Mouse (Mus musculus): Measurements from ENCODE around the gene Tmem87a. TPM values are rescaled to one million over a fixed set of nuclear protein-coding genes. Genes with fewer than 3 reads are reported as not detected.

Gene Tmem87a
- polyA plus RNA-seq, 1 experiment = 11.0 TPM

GRCm38 (mm10) chr2:120392406-120392805, 11.5 kb downstream of the Tmem87a start:
- no peaks in the 10 kb centered on the region for H3K4me1 ChIP-seq (ENCODE audit: control insufficient read depth, insufficient read depth, insufficient read length, low read length)
- H3K4me3 ChIP-seq (ENCODE audit: insufficient read depth, low read depth, low read length) = no peak overlapping the region
- no peak overlapping the region for H3K27ac ChIP-seq (replicated peaks; ENCODE audit: low read depth, low read length)

DNA sequence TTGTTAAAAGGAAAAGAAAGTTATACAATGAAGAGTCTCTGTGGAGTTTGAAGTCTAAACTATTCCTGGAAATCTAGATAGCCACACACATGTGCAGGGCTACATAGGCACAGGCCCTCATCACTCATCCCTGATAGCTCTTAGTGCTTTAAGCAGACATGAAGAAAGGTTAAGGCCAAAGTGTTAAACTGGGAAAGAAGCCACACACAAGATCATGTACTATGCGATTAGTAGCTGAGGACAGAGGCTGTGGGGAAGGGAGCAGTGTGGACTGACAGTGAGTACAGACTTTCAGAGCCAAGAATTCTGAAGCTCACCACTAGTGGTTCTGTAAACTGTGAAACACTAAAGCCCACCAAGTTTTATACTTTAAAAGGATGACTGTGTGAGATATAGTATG, 13.0 kb downstream of the Tmem87a start:
- Histone ChIP-seq H3K4me1 (ENCODE audit: control insufficient read depth, insufficient read depth, insufficient read length, low read length) (no peaks in the 10 kb centered on the region), H3K27ac (replicated peaks; ENCODE audit: low read depth, low read length) (no peak overlapping the region), H3K4me3 (ENCODE audit: insufficient read depth, low read depth, low read length) (no peak overlapping the region)

GRCm38 (mm10) chr2:120389376-120389775, 14.5 kb downstream of the Tmem87a start:
- Histone ChIP-seq H3K27ac (replicated peaks; ENCODE audit: low read depth, low read length) (no peak overlapping the region), H3K4me1 (ENCODE audit: control insufficient read depth, insufficient read depth, insufficient read length, low read length) (no peaks in the 10 kb centered on the region), H3K4me3 (ENCODE audit: insufficient read depth, low read depth, low read length) (no peak overlapping the region)

- no peaks in the 10 kb centered on the region for H3K4me1 ChIP-seq (ENCODE audit: control insufficient read depth, insufficient read depth, insufficient read length, low read length)
- H3K4me3 ChIP-seq (ENCODE audit: insufficient read depth, low read depth, low read length) = no peak overlapping the region
- H3K27ac ChIP-seq (replicated peaks; ENCODE audit: low read depth, low read length) = no peak overlapping the region
Measured at GRCm38 (mm10) chr2:120387291-120387690, 16.6 kb downstream of the Tmem87a start.

GRCm38 (mm10) chr2:120386264-120386663, 17.6 kb downstream of the Tmem87a start:
- Histone ChIP-seq H3K27ac (replicated peaks; ENCODE audit: low read depth, low read length) (no peak overlapping the region), H3K4me1 (ENCODE audit: control insufficient read depth, insufficient read depth, insufficient read length, low read length) (no peaks in the 10 kb centered on the region), H3K4me3 (ENCODE audit: insufficient read depth, low read depth, low read length) (no peak overlapping the region)

DNA sequence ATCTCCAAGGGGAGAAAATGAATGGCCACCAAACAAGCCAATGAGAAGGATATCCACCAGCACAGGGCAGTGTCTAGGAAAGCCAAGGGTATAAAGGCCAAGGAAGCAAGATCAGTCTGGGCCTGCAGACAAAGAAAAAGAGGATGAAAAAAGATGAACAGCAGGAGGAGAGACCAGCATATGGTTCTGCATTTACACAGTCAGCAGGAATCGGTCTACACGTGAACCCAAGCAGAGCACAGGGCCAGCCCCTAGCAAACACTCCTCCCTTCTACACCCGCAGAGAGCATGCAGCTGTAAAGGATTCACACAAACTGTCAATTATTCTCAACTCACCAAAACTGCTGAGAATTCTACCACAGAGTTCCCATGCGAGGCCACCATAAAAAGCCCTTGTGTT, 30.1 kb downstream of the Tmem87a start:
- no peaks in the 10 kb centered on the region for H3K4me1 ChIP-seq (ENCODE audit: control insufficient read depth, insufficient read depth, insufficient read length, low read length)
- no peak overlapping the region for H3K4me3 ChIP-seq (ENCODE audit: insufficient read depth, low read depth, low read length)
- H3K27ac ChIP-seq (replicated peaks; ENCODE audit: low read depth, low read length) = no peak overlapping the region

DNA sequence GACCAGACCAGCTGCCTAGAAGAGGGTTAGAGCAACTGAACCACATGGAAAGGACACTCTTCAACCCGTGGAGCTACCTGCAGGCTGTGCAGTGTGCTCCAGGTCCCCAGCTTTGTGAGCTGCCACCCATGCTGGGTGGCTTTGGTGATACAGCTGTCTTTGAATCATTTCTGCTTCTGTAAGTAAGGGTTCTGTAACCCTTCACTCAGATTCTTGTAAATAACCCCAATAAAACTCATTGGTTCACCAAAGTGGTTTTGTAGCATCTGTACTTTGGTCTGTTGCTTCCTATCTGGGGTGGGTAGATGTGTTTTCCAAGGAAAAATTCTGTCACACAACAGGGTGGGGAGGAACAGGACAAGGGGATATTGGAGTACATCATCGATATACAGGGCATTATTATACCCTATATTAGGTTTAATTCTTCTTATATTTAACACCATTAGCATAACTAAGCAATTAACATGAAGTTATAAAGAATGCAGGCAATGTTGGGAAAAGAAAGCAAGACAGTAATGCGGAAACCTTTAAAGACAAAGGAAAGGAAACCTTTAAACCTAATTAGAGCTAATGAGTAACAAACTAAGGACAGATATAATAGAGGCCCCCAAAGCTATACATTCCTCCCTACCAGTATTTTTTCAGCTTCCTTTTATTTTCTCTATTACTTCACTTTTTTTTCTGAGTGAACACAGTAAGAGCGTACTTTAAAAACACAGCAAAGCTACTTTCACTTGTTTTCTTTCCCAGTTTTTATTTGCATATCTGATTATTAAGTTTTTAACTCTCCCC, 36.3 kb downstream of the Tmem87a start:
- H3K27ac ChIP-seq (replicated peaks; ENCODE audit: low read depth, low read length) = no peak overlapping the region
- no peaks in the 10 kb centered on the region for H3K4me1 ChIP-seq (ENCODE audit: control insufficient read depth, insufficient read depth, insufficient read length, low read length)
- no peak overlapping the region for H3K4me3 ChIP-seq (ENCODE audit: insufficient read depth, low read depth, low read length)

GRCm38 (mm10) chr2:120366501-120366900, 37.4 kb downstream of the Tmem87a start:
- H3K4me3 ChIP-seq (ENCODE audit: insufficient read depth, low read depth, low read length) = no peak overlapping the region
- H3K27ac ChIP-seq (replicated peaks; ENCODE audit: low read depth, low read length) = no peak overlapping the region
- no peaks in the 10 kb centered on the region for H3K4me1 ChIP-seq (ENCODE audit: control insufficient read depth, insufficient read depth, insufficient read length, low read length)

GRCm38 (mm10) chr2:120360425-120360824, 43.5 kb downstream of the Tmem87a start:
- Histone ChIP-seq H3K4me3 (ENCODE audit: insufficient read depth, low read depth, low read length) (no peak overlapping the region), H3K27ac (replicated peaks; ENCODE audit: low read depth, low read length) (no peak overlapping the region)

GRCm38 (mm10) chr2:120352682-120353646, 50.9 kb downstream of the Tmem87a start, which contains the start of gene Vps39:
Gene Vps39 (minus strand): TSS chr2:120353137.
- Histone ChIP-seq H3K4me1 (ENCODE audit: control insufficient read depth, insufficient read depth, insufficient read length, low read length) (0 out of 2 replicates have a peak, but pooled peaks cover 5% of the 10 kb centered on the region), H3K27ac (replicated peaks; ENCODE audit: low read depth, low read length) (0 out of 2 replicates have a peak within 1 kb of the TSS, but pooled peaks have one; percentile 15), H3K4me3 (ENCODE audit: insufficient read depth, low read depth, low read length) (peak within 1 kb of the TSS; percentile 90)

More at GRCm38 (mm10) chr2:120360425-120360824, 43.5 kb downstream of the Tmem87a start:
- no peaks in the 10 kb centered on the region for H3K4me1 ChIP-seq (ENCODE audit: control insufficient read depth, insufficient read depth, insufficient read length, low read length)

DNA sequence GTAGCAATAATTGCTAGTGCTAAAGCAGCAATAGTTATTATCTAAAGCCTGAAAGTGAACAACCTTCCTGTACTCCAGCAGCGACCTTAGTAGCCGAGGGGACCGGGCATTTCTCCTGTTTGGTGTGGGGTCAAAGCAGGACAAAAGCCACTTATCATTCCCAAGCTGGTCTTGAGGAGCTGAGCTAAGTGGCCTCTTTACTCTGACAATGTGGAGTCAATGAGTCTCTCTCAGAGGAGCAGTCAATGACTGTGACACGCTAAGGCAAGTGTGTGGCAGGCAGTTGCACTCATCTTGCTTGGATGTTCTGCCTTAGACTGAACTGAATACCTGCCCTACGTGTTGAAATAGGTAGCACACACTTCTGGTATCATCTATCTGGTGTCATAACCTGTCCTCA, 52.6 kb downstream of the Tmem87a start:
- Histone ChIP-seq H3K4me1 (ENCODE audit: control insufficient read depth, insufficient read depth, insufficient read length, low read length) (0 out of 2 replicates have a peak, but pooled peaks cover 5% of the 10 kb centered on the region), H3K27ac (replicated peaks; ENCODE audit: low read depth, low read length) (no peak overlapping the region), H3K4me3 (ENCODE audit: insufficient read depth, low read depth, low read length) (no peak overlapping the region)

- 0 out of 2 replicates have a peak, but pooled peaks cover 5% of the 10 kb centered on the region for H3K4me1 ChIP-seq (ENCODE audit: control insufficient read depth, insufficient read depth, insufficient read length, low read length)
- 0 out of 2 replicates have a peak overlapping the region, but pooled peaks have one; percentile 13 for H3K4me3 ChIP-seq (ENCODE audit: insufficient read depth, low read depth, low read length)
- peak overlapping the region; percentile 54 for H3K27ac ChIP-seq (replicated peaks; ENCODE audit: low read depth, low read length)
Measured at GRCm38 (mm10) chr2:120348120-120348519, 55.8 kb downstream of the Tmem87a start.

DNA sequence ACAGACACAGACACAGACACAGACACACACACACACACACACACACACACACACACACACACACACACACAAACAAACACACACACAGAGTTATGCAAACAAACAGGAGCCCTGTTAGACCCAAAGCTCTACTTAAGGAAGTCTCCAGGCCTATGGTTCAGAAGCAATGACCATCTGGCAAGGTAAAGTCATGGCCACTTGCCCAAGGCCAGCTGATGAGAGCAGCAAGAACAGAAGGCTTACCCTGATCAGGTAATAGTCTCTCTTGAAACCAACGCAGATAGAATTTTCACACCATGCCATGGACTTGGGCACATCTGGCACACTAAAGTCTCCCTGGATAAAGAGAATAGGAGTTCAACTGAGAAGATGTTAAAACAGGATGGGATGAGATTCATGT, 62.2 kb downstream of the Tmem87a start:
- H3K4me1 ChIP-seq (ENCODE audit: control insufficient read depth, insufficient read depth, insufficient read length, low read length) = no peaks in the 10 kb centered on the region
- no peak overlapping the region for H3K4me3 ChIP-seq (ENCODE audit: insufficient read depth, low read depth, low read length)
- H3K27ac ChIP-seq (replicated peaks; ENCODE audit: low read depth, low read length) = no peak overlapping the region

DNA sequence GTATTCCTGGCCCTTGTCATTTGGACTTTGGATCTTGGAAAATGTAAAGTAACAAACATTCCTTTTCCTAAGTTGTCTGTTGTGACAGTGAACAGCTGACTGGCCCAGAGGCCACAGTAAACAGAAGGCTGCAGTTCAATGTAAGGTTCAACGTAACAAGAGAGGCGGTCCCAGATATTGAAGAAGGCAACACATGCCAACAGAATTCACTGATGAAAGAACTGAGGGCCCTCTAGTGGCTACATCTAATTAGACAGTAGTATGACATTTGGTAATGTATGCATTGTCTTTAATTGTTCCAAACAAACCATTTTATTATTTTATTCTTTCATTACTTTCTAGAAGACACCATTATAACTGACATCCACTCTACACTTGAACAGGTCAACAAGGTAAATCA, 66.0 kb downstream of the Tmem87a start:
- H3K4me1 ChIP-seq (ENCODE audit: control insufficient read depth, insufficient read depth, insufficient read length, low read length) = no peaks in the 10 kb centered on the region
- no peak overlapping the region for H3K27ac ChIP-seq (replicated peaks; ENCODE audit: low read depth, low read length)
- H3K4me3 ChIP-seq (ENCODE audit: insufficient read depth, low read depth, low read length) = no peak overlapping the region

- no peak overlapping the region for H3K27ac ChIP-seq (replicated peaks; ENCODE audit: low read depth, low read length)
- no peak overlapping the region for H3K4me3 ChIP-seq (ENCODE audit: insufficient read depth, low read depth, low read length)
- H3K4me1 ChIP-seq (ENCODE audit: control insufficient read depth, insufficient read depth, insufficient read length, low read length) = no peaks in the 10 kb centered on the region
Measured at GRCm38 (mm10) chr2:120331575-120331974, 72.3 kb downstream of the Tmem87a start.
